Mouse (Mus musculus) CD4-positive, CD25-positive, alpha-beta regulatory T cell, adult 4 months (primary cell): ENCODE measurements around the gene Aplp2. TPM values are rescaled to one million over a fixed set of nuclear protein-coding genes. Genes with fewer than 3 reads are reported as not detected.

Source experiments
- ATAC-seq: one replicate; pipeline ENCODE4 v1.8.0; 2017
- polyA plus RNA-seq, 2 experiments: library from polyadenylated mRNA; unstranded; fragments of 100-300 nt; shearing (Covaris generic); gene quantifications; one replicate each; pipeline ENCODE4 v1.2.1; 2017

Gene Aplp2
- polyA plus RNA-seq, result 10 to 100 TPM; 82.6 to 83.2 TPM

- peak; percentile 98 for ATAC-seq
Measured at GRCm38 (mm10) chr9:31211690-31212499, at the start of gene Aplp2. Aplp2 (minus strand) TSS chr9:31211815.

DNA sequence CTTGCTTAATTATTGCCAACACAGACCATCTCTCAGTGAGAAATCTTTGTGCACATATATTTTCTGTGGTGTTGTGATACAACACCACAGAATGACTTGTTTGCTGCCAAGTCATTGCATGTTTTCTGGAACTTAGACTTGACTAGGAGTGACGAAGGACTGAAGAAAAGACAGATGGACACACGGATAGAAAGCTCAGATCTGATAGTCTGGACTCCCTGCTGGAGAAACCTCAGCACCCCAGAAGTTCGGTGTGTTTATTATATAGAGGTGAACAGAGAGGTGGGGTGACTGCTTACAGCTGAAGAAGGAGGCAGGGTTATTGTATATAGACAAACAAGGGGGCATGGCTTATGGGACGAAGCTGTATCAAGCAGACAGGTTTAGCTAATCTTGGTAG is 48.6 kb upstream of the Aplp2 start:
- no peak for ATAC-seq

DNA sequence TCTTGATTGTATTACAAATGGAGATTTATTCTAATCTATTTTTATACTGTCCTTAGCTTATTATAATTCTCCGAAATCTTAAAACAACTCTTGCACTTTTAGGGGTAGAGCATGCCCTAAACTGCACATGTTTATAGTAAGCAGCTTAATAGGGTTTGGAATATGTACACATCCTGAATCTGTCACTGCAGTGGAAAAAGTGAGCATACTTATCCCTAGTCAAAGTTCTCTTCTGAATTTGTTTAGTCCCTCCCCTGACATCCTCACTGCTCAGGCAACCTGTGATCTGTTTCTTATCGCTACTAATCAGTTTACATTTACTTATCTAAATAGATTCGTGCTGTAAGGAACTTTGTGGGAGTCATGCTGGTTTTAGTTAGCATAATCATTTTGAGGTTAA is 46.6 kb upstream of the Aplp2 start:
- ATAC-seq, result no peak

DNA sequence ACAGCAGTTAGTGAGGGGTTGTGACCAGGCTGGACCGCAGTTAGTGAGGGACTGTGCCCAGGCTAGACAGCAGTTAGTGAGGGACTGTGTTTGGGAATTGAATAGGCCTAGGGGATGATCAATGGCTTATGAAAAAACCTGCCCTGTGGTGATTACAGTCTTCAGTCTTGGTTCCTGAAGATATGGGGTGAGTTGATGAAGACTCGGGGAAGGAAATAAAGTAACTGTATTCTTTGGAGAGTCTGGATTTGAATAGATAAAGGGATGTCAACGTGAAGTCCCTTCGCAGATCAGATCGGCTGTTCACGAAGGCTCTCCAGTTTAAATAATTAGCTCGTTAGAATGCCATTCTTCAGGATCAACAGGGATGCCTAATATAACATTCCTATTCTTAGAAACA is 44.3 kb upstream of the Aplp2 start:
- ATAC-seq, result no peak

DNA sequence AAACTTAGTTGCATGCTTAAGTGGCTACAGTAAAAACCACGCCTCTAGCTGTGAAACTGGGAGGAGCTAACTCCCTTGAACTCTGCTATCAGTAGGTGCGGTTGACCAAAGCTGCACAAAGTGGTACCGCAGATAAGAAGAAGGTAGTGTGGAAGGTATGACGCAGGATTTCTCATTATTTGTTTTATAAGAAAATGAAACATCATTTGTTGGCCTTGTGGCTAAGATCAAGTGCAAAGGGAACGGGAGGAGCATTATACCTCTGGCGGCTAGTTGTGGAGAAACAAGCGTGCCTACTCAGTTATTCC is 43.0 kb upstream of the Aplp2 start:
- peak; percentile 91 for ATAC-seq

DNA sequence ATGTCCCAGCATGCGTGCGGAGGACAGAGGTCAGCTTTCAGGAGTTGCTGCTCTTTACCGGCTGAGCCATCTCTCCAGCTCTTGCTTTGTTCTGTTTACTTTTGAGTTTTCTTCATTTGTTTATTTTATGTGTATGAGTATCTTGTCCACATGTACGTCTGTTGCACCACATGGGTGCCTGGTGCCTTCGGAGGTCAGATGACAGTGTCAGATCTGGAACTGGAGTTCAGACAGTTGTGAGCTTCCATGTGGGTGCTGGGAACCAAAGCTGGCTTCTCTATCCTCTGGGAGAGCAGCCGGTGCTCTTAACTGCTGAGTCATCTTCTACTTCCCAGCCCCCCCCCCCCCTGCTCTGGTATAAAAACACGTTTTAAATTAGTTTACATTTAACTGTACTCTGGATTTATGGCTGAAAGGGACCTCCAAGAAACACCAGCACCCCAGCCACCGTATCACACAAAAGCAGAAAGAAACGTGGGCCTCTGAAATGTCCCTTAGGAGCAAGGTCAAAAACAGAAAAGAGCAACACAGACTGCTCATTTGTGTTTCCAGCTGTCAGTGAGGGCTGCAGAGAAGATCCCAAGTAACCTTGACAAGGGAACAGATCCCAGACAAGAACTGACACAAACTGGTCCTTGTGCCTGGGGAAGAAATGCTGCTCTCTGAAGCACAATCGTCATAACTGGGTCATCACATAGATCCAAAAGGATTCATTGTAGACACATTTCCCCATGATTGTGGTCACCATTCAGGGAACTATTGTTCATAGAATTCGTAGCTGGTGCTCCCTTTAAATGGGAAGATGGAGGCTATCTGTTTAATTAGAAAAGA is 42.5 kb upstream of the Aplp2 start:
- no peak for ATAC-seq

- no peak for ATAC-seq
Measured at GRCm38 (mm10) chr9:31253311-31253734, 41.7 kb upstream of the Aplp2 start.

DNA sequence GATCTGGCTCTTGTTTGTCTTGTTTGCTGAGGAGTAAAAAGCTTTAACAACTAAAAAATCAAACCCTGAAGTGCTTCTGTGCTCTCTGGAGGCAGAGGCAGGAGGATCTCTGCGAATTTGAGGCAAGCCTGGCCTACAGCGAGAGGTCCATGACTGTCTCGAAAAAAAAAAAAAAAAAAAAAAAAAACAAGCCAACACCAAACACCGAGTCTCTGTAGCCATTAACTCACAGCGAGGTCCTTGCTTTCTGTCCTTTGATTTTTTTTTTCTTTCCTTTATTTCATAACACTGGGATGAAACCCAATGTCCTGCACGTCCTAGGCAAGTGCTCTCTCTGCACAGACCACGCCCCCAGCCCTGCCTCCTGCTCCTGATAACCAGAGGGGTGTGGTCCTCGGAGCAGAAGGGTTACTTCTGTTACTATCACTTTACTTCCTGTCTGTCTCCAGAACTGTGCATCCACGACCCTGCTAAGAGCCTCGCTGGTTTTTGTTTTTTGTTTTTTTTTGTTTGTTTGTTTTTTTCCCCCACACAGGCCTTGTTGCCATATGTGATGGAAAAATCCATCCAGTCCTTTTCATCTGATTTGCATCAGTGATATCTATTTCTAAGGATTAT is 40.7 kb upstream of the Aplp2 start:
- ATAC-seq, result peak; percentile 36

DNA sequence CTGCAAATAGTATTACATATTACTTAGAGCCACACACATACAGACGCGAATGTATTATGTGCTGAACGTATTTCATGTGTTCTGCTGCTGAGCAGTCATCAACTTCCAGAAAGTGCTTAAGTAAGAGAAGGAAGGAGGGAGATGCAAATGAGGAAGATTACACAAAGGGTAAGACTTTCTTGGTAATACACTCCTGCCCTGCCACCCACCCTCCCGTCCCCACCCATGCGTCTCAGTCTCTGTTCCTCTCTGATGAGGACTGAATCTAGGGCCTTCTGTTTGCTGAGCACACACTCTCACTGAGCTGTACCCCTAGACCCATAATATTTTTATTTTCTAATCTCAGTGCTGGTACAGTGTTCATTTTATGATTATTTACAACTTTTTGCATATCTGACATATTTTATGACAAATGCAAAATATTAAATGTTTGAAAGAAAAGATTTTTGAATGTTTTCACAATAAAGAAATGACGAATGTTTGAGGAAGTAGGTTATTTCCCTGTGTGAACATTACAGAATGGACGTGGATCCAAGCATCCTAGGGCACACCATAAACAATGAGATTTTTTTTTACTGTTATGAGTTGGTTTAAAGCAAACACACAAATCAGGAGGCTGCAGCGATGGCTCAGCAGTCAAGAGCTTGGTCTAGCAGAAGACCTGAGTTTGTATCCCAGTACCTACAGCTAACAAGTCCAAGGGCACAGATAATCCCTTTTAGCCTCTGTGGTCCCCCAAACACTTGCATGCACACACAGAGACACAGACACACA is 36.0 kb upstream of the Aplp2 start:
- ATAC-seq, result no peak

- ATAC-seq, result no peak
Measured at GRCm38 (mm10) chr9:31246421-31246820, 34.8 kb upstream of the Aplp2 start.

GRCm38 (mm10) chr9:31245006-31245405 is 33.4 kb upstream of the Aplp2 start:
- no peak for ATAC-seq

- no peak for ATAC-seq
Measured at GRCm38 (mm10) chr9:31243939-31244333, 32.3 kb upstream of the Aplp2 start.

GRCm38 (mm10) chr9:31243306-31243938 is 31.8 kb upstream of the Aplp2 start:
- peak; percentile 49 for ATAC-seq

GRCm38 (mm10) chr9:31241208-31241699 is 29.6 kb upstream of the Aplp2 start:
- no peak for ATAC-seq

DNA sequence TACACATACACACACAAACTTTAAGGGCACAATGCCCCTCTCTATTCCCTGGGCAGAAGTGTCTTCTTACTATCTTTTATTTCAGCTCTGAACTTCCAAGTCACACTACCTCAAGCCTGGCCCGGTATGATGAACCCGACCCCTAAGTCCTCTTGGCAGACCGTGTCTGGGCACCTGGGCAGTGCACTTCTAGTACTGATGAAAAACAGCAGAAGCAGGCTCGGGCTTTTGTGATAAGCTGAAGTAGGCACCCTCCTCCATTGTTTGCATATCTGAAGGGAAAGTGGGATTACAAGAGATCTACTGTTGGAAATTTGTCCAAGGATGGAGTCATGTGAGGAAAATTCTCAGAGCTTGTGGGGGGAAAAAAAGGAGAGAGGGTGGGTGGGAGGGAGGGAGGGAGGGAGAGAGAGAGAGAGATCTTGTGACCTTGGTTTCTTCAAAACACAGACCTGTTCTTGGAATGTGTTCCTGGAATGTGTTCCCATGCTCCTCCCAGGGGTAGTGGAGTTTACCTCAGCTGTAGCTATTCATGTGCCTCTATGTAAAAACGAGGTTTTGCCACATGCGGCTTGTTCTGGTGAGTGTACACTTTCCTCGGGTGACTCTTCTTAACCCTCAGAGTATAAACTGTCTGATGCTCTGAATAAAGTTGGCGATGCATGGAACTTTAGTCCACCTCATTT is 29.1 kb upstream of the Aplp2 start:
- no peak for ATAC-seq

GRCm38 (mm10) chr9:31239551-31239950 is 27.9 kb upstream of the Aplp2 start:
- ATAC-seq, result no peak

DNA sequence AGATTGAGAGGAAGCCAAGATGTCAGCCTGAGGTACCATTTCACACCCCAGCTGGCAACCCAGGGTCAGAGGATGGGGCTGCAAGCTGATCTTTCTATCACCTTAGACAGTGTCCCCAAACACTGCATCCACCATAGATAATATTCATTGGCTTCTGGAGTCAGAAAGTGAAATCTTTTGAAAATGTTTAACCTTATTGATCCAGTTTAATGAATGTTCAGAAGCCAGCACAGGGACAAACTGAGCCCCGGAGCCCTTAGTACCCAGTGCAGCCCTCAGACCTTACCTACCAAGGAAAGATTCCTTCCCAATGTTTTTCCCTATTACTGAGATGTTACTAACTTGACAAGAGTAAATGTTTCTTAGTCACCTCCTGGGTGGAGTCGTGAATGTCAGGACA is 26.9 kb upstream of the Aplp2 start:
- ATAC-seq, result no peak

DNA sequence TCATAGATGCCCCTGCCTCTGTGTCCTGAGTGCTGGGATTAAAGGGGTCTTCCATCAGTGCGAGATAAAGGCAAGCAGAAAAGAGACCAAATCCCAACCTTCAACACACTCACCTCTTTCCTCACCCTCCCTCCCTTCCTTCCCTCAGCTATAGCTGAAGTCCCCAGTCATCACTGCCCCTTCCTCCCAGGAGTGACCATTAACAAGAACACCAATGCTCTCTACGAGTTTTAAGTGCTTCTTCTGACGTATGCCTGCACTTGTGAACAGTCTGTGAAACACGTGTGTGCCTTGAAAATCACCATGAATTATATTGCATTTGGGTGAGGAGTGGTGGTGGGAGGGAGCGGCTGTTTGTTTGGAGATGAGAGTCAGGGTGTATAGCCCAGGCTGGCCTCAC is 24.5 kb upstream of the Aplp2 start:
- no peak for ATAC-seq

- ATAC-seq, result no peak
Measured at GRCm38 (mm10) chr9:31235489-31235888, 23.9 kb upstream of the Aplp2 start.

- ATAC-seq, result no peak
Measured at GRCm38 (mm10) chr9:31235030-31235429, 23.4 kb upstream of the Aplp2 start.

GRCm38 (mm10) chr9:31226541-31226940 is 14.9 kb upstream of the Aplp2 start:
- no peak for ATAC-seq
